Mouse (Mus musculus) liver, postnatal 0 days (tissue): Measurements from ENCODE around the gene Gm20431.
A peak's percentile ranks its signal among the peaks of the same experiment; 100 is the strongest.

Experiments used
- CTCF ChIP-seq: sonication (generic); IDR thresholded peaks from 2 replicates; pipeline ENCODE4 v1.5.1; 2016; ENCODE audit warnings: antibody characterized with exemption, low read depth
- EP300 ChIP-seq: IDR thresholded peaks from 2 replicates; pipeline ENCODE4 v1.6.1; 2016; ENCODE audit warnings: antibody characterized with exemption, low read depth, mild to moderate bottlenecking

DNA sequence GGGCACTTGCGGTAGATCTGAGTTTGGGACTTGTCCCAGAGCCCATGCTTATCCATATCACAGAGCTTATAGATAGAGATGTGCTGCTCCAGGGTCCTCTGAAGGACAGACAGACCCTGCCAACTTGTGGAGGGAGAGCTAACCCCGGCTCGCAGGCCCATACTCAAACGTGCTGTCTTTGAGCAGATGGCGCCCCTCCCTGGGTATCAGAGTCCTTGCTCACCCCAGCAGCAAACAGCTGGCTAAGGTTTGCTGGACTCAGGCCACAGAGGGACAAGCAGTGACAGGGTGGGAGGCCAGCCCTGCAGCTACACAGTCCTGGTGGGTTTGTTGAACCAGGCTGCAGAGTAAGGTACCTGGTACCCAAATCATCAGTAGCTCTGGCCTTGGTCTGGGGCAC, 58.3 kb downstream of the Gm20431 start:
- TF ChIP-seq CTCF, result peak; percentile 54
- no peak for TF ChIP-seq EP300
